Mouse (Mus musculus): Measurements from ENCODE around the gene Desi2. TPM values are rescaled to one million over a fixed set of nuclear protein-coding genes. Genes with fewer than 3 reads are reported as not detected.
"Not testable (repeated sequence)": the region's sequence is repeated elsewhere in the genome, so short reads cannot be mapped to it uniquely, and the experiment has no call there.

Gene Desi2
- total and polyA plus RNA-seq, 2 experiments from 2014 or later = 22.6 to 26.8 TPM

DNA sequence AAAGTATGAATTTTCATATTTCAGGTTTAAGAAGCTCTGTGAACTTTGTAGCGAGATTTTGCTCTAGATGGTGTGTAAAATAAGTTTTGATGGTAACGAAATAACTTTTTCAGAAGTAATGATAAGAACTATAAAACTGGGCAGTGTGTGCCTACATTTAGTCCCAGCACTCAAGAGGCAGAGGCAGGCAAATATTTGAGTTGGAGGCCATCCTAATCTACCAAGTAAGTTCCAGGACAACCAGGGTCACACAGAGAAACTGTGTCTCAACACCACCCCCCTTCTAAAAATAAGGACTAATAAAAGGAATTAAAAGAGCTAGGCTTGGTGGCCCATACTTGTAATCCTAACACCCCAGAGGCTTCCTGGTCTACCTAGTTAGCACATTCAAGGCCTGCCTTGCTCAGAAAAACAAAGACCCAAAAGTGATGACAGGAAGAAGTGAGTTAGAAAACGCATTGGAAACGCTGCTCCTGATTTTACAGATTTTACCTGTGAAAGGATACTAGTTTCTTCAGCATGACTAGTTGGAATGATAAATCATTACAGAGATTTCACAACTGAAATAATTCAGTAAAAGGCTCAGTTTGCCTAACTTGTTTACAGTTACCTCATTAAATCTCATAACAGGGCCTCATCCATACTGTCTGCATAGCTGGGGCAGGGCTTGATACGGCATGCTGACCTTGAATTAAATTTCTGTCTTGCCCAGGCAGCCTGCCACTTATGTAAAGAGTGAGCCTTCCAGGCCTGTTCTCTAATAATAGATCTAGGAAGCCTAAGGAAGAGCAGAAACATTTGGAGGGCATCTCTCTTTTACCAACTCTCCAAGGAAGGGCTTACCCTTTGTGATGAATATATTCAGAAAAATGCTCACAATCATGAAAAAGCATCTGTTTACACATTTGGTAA lies 32.2 kb downstream of the Desi2 start:
- no peak for TF ChIP-seq CTCF (IDR thresholded peaks at IDR 0.05; ENCODE audit: low read depth)
- TF ChIP-seq EP300 (IDR thresholded peaks at IDR 0.05; ENCODE audit: low read depth) = no peak
- no peak overlapping the region for H3K4me3 ChIP-seq (ENCODE audit: low read depth, low read length)
- H3K9me3 ChIP-seq (replicated peaks; ENCODE audit: control insufficient read depth, low read length) = no peaks in the 10 kb centered on the region
- ATAC-seq (ENCODE audit: insufficient read depth, low read depth) (peak; percentile 96), DNase-seq (ENCODE audit: low spot score) (peak; percentile 90)
- H3K9ac ChIP-seq (replicated peaks; ENCODE audit: low read depth, low read length) = peak overlapping the region; percentile 60
- H3K36me3 ChIP-seq (replicated peaks; ENCODE audit: control insufficient read depth, insufficient read depth, low read length) = no peaks in the 10 kb centered on the region; the same call in 1 of the 2 replicates
- H3K4me2 ChIP-seq (ENCODE audit: low read depth, low read length) = 0 out of 2 replicates have a peak overlapping the region, but pooled peaks have one; percentile 1
- 41% methylated on average over 5 of the region's 5 CpGs for WGBS
- H3K4me1 ChIP-seq (ENCODE audit: control insufficient read depth, insufficient read depth) = peaks cover 7% of the 10 kb centered on the region; the same call in 1 of the 2 replicates
- peak overlapping the region; percentile 95 for H3K27ac ChIP-seq (ENCODE audit: low read depth)
- H3K27me3 ChIP-seq (ENCODE audit: control insufficient read depth, insufficient read depth, low read length) = no peaks in the 10 kb centered on the region

GRCm38 (mm10) chr1:178228888-178229287 lies 41.7 kb downstream of the Desi2 start:
- not testable (repeated sequence) for H3K4me2 ChIP-seq (ENCODE audit: low read depth, low read length); H3K4me1 ChIP-seq (ENCODE audit: control insufficient read depth, insufficient read depth); H3K27me3 ChIP-seq (ENCODE audit: control insufficient read depth, insufficient read depth, low read length); ATAC-seq (ENCODE audit: insufficient read depth, low read depth); DNase-seq (ENCODE audit: low spot score); H3K4me3 ChIP-seq (ENCODE audit: low read depth, low read length); H3K9ac ChIP-seq (replicated peaks; ENCODE audit: low read depth, low read length); H3K27ac ChIP-seq (ENCODE audit: low read depth)
- WGBS = 75% methylated on average over 4 of the region's 4 CpGs
- Histone ChIP-seq H3K36me3 (replicated peaks; ENCODE audit: control insufficient read depth, insufficient read depth, low read length) (peaks cover 28% of the 10 kb centered on the region), H3K9me3 (replicated peaks; ENCODE audit: control insufficient read depth, low read length) (peaks cover 32% of the 10 kb centered on the region)

DNA sequence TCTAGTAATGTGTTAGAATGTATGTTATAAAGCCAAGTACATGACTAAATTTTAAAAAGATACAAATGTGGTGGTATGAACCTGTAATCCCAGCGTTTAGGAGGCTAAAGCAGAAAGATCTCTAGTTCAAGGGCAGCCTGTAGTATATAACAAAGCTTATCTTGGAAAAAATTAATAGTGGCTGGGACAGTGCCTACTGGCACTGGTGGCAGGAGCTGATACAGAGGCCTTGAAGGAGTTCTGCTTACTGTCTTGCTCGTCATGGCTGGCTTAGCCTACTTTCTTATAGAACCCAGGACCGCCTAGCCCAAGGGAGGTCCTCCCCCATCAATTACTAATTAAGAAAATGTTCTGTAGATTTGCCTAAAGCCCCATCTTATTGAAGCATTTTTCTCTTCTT lies 46.9 kb downstream of the Desi2 start:
- Histone ChIP-seq H3K4me2 (ENCODE audit: low read depth, low read length) (no peak overlapping the region), H3K27ac (ENCODE audit: low read depth) (no peak overlapping the region), H3K4me1 (ENCODE audit: control insufficient read depth, insufficient read depth) (peaks cover 11% of the 10 kb centered on the region), H3K9ac (replicated peaks; ENCODE audit: low read depth, low read length) (no peak overlapping the region), H3K9me3 (replicated peaks; ENCODE audit: control insufficient read depth, low read length) (peaks cover under 1% of the 10 kb centered on the region; the same call in 1 of the 2 replicates), H3K4me3 (ENCODE audit: low read depth, low read length) (no peak overlapping the region), H3K27me3 (ENCODE audit: control insufficient read depth, insufficient read depth, low read length) (no peaks in the 10 kb centered on the region), H3K36me3 (replicated peaks; ENCODE audit: control insufficient read depth, insufficient read depth, low read length) (peaks cover 10% of the 10 kb centered on the region; the same call in 1 of the 2 replicates)
- no peak for TF ChIP-seq CTCF (IDR thresholded peaks at IDR 0.05; ENCODE audit: low read depth)
- no peak for TF ChIP-seq EP300 (IDR thresholded peaks at IDR 0.05; ENCODE audit: low read depth)
- ATAC-seq (ENCODE audit: insufficient read depth, low read depth) (no peak), DNase-seq (ENCODE audit: low spot score) (no peak)
- WGBS = 80% methylated on average over 3 of the region's 3 CpGs

GRCm38 (mm10) chr1:178235919-178236466 lies 48.8 kb downstream of the Desi2 start:
- H3K4me1 ChIP-seq (ENCODE audit: control insufficient read depth, insufficient read depth) = peaks cover 11% of the 10 kb centered on the region
- 52% methylated on average over 2 of the region's 2 CpGs for WGBS
- H3K9ac ChIP-seq (replicated peaks; ENCODE audit: low read depth, low read length) = no peak overlapping the region
- H3K27ac ChIP-seq (ENCODE audit: low read depth) = peak overlapping the region; percentile 58
- TF ChIP-seq EP300 (IDR thresholded peaks at IDR 0.05; ENCODE audit: low read depth) = no peak
- no peak for TF ChIP-seq CTCF (IDR thresholded peaks at IDR 0.05; ENCODE audit: low read depth)
- DNase-seq (ENCODE audit: low spot score) (no peak), ATAC-seq (ENCODE audit: insufficient read depth, low read depth) (peak; percentile 47; the same call in 1 of the 2 replicates)
- H3K36me3 ChIP-seq (replicated peaks; ENCODE audit: control insufficient read depth, insufficient read depth, low read length) = peaks cover 10% of the 10 kb centered on the region; the same call in 1 of the 2 replicates
- H3K4me3 ChIP-seq (ENCODE audit: low read depth, low read length) = no peak overlapping the region
- H3K27me3 ChIP-seq (ENCODE audit: control insufficient read depth, insufficient read depth, low read length) = no peaks in the 10 kb centered on the region
- H3K4me2 ChIP-seq (ENCODE audit: low read depth, low read length) = no peak overlapping the region
- H3K9me3 ChIP-seq (replicated peaks; ENCODE audit: control insufficient read depth, low read length) = no peaks in the 10 kb centered on the region

DNA sequence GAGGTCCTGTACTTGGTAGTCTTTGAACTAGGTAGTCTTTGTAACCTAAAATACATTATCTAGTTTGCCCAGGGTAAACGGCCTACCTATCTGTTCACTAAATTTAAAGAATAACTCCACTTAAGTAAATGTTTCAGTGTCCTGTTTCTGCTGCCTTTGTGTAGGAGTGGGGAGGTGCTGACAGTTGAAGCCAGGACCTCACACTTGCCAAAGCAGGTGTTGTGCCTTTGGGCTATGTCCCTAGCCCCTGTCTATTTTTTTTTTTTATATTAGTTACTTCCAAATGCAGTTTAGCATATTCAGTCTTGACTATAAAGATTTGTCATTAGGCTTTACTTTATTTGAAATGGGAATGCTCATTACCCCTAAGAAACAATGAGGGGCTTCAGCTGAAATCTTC lies 51.5 kb downstream of the Desi2 start:
- TF ChIP-seq CTCF (IDR thresholded peaks at IDR 0.05; ENCODE audit: low read depth) (no peak), EP300 (IDR thresholded peaks at IDR 0.05; ENCODE audit: low read depth) (no peak)
- WGBS = 32% methylated on average over 1 of the region's 1 CpGs
- H3K4me2 ChIP-seq (ENCODE audit: low read depth, low read length) = no peak overlapping the region
- H3K4me3 ChIP-seq (ENCODE audit: low read depth, low read length) = no peak overlapping the region
- DNase-seq (ENCODE audit: low spot score) = no peak
- no peaks in the 10 kb centered on the region for H3K27me3 ChIP-seq (ENCODE audit: control insufficient read depth, insufficient read depth, low read length)
- H3K9me3 ChIP-seq (replicated peaks; ENCODE audit: control insufficient read depth, low read length) = no peaks in the 10 kb centered on the region
- H3K9ac ChIP-seq (replicated peaks; ENCODE audit: low read depth, low read length) = no peak overlapping the region
- peaks cover 11% of the 10 kb centered on the region for H3K4me1 ChIP-seq (ENCODE audit: control insufficient read depth, insufficient read depth)
- ATAC-seq (ENCODE audit: insufficient read depth, low read depth) = no peak
- no peak overlapping the region for H3K27ac ChIP-seq (ENCODE audit: low read depth)
- peaks cover 7% of the 10 kb centered on the region; the same call in 1 of the 2 replicates for H3K36me3 ChIP-seq (replicated peaks; ENCODE audit: control insufficient read depth, insufficient read depth, low read length)
